Mouse (Mus musculus) gonadal fat pad, adult 2 months (tissue): ENCODE measurements around the gene AB124611. TPM values are rescaled to one million over a fixed set of nuclear protein-coding genes. Genes with fewer than 3 reads are reported as not detected.
A peak's percentile ranks its signal among the peaks of the same experiment; 100 is the strongest.
"Not testable (repeated sequence)": the region's sequence is repeated elsewhere in the genome, so short reads cannot be mapped to it uniquely, and the experiment has no call there.

Source experiments
- DNase-seq: peaks from one replicate; pipeline ENCODE4 v3.0.0-alpha.2; 2012; ENCODE audit warnings: low read depth
- polyA plus RNA-seq: library from polyadenylated mRNA; depleted of rRNA; stranded (reverse); fragments of >200 nt; gene quantifications from 2 replicates; pipeline ENCODE4 v1.2.3, GENCODE M21; 2012

Gene AB124611
- polyA plus RNA-seq, 1 experiment, result 3.5 TPM

GRCm38 (mm10) chr9:21518690-21519089 lies 7.3 kb upstream of the AB124611 start:
- DNase-seq, result not testable (repeated sequence)

GRCm38 (mm10) chr9:21525142-21525936 lies 637 bp upstream of the AB124611 start:
- DNase-seq, result no peak

- DNase-seq, result no peak
These were observed 613 bp downstream of the AB124611 start for GRCm38 (mm10) chr9:21526634-21526944.

DNA sequence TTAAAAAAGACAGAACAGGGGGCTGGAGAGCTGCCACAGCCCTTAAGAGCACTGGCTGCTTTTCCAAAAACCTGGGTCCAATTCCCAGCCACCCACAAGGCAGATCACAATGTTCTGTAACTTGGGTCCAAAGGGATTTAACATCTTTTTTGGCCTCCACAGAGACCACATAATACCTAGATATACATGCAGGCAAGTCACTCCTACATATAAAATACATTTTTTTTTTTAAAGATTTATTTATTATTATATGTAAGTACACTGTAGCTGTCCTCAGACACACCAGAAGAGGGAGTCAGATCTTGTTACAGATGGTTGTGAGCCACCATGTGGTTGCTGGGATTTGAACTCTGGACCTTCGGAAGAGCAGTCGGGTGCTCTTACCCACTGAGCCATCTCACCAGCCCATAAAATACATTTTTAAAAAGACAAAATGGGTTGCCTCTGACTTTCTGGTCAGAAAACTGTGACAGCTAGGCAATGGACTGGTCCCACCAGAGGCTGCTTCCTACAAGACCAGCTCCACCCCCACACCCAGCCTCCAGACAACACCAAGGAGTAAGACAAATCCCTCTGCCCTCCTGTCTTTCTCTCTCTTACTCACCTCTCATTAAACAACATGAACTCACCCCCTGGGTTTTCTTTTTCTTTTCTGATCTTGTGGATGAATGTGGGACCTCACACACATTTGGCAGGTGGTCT lies 1.3 kb downstream of the AB124611 start:
- DNase-seq, result no peak

DNA sequence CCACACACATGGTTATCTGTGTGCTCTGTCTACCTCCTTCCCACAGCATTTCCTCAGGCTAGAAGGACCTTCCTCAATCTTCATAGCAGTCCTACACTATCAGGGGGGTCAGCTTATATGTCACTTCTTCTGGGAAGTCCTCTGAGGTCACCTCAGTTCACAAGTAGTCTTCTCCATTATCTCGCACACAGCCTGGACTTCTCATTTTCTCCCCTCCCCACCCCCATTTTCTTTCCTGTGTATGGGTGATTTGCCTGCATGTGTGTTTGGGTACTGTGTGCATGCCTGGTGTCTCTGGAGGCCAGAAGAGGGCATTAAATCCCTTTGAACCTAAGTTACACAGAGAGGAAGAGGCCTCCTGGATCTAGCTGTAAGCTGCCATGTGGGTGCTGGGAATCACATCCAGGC lies 1.9 kb downstream of the AB124611 start:
- no peak for DNase-seq

- no peak for DNase-seq
These were observed 10.5 kb downstream of the AB124611 start for GRCm38 (mm10) chr9:21536501-21536900.

GRCm38 (mm10) chr9:21537009-21537408 lies 11.0 kb downstream of the AB124611 start:
- DNase-seq, result no peak

GRCm38 (mm10) chr9:21539981-21540753 lies 14.2 kb downstream of the AB124611 start:
- DNase-seq, result no peak

DNA sequence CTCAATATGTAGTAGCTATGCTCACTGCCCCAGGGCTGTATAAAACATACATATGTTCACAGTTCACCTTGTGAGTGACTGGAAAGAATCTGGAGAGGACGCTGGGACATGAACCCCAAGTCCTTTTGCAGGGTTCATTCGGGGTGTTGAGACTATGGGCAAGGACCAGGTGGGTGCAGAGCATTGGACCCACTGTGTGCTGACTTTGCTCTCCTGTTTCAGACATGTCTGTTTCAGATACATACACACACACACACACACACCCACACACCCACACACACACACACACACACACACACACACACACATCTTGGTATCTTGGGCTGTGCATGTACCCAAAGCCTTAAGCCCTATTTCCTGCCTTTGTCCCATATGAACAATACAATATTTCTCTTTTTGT lies 16.0 kb downstream of the AB124611 start:
- not testable (repeated sequence) for DNase-seq

- DNase-seq, result no peak
These were observed 19.5 kb downstream of the AB124611 start for GRCm38 (mm10) chr9:21545351-21545915.

DNA sequence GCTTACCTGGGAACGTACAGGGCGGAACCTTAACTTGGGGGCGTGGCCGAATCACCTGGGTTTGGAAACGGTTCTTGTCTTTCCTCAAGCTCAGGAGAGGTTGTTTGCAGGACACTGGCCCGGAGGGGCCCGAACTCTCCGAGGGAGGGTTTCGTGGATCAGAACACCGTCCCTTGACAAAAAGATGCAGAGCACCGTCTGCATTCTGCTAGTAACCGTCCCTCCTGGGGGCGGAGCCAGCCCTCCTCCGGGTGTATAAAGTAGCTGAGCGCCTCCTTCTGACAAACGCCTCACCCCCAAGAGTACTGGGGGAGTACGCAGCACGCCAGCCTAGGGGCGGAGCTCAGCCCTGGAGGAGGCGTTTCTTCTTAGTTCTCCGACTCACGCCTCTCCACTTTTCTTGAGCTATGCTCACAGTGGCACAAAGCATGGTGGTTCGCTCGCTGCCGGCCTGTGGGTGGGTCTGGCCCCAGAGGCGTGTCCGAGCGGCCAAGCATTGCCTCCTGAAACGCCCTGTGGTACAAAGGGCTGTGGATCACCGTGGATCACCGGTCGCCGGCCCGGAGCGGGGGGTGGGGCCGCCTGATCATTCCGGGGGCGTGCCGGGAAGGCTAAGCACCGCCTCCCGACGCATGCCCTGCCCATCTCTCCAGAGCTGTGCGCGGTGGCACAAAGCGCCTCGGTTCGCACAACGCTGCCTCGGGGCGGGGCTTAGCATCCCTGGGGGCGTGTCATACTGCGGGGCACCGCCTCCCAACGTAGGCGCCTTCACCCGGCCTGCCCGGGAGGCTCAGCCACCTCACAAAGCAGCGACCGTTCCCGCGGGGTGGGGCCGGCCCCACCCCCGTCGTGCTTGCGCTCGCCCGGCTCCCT lies 20.2 kb downstream of the AB124611 start:
- peak; percentile 77 for DNase-seq

- no peak for DNase-seq
These were observed 20.8 kb downstream of the AB124611 start, which contains the start of gene Carm1 for GRCm38 (mm10) chr9:21546789-21547074. Gene Carm1 (plus strand): TSS chr9:21546894.

DNA sequence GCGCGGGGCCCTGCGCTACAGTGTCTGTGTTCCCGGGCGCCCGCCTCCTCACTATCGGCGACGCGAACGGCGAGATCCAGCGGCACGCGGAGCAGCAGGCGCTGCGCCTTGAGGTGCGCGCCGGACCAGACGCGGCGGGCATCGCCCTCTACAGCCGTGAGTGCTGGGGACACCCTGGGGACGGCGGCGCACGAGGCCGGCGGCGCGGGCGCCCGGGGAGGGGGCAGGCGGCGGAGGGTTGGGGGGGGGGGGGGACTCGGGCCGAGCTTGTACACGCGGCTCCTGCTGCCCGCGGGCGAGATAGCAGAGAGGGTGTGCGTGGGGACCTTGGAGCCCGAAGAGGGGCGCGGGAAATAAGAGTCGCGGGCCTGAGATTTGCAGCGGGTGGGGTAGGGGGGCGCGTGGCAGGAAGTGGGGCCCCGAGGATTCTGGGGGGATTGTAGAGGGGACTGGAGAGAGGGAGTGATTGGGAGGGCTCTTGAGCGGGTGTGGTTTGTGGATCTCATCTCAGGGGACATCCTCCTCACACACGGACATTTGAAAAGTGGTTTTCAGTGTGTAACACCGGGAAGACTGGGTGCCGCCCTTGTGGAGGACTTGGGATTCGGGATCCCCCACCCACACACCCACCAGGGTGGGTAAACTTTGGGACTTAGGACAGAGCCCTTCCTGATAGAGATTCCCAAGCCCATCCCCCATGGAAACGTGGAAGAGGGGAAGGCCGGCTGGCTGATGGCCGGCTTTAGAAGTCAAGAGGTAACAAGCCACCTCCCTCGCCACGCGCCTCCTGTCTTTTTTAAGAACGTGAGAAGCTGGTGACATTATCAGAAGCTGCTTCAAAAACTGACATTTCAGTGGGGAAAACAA lies 21.3 kb downstream of the AB124611 start:
- no peak for DNase-seq

- no peak for DNase-seq
These were observed 25.1 kb downstream of the AB124611 start for GRCm38 (mm10) chr9:21551049-21551448.

- DNase-seq, result no peak
These were observed 27.8 kb downstream of the AB124611 start for GRCm38 (mm10) chr9:21553607-21554273.

DNA sequence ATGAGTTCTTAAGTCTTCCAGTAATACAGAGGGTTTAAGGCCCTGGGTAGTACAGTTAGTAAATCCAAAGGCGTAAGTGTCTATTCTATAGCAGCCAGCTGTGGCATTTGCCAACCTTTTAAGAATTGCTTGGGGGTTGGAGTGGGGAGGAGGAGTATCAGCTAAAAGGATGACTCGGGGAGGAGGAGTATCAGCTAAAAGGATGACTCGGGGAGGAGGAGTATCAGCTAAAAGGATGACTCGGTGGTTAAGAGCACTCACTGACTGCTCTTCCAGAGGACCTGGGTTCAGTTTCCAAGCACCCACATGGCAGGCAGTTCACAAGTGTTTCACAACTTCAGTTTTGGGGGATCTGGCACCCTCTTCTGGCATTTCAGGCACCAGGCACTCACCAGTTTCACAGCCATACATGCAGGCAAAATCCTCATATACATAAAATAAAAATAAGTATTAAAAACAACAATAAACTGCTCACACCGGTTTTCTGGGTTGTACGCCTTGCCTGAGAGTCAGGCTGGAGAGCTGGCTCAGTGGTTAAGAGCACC lies 29.3 kb downstream of the AB124611 start:
- DNase-seq, result no peak

- DNase-seq, result no peak
These were observed 31.0 kb downstream of the AB124611 start for GRCm38 (mm10) chr9:21556996-21557395.

GRCm38 (mm10) chr9:21557556-21557955 lies 31.6 kb downstream of the AB124611 start:
- no peak for DNase-seq

DNA sequence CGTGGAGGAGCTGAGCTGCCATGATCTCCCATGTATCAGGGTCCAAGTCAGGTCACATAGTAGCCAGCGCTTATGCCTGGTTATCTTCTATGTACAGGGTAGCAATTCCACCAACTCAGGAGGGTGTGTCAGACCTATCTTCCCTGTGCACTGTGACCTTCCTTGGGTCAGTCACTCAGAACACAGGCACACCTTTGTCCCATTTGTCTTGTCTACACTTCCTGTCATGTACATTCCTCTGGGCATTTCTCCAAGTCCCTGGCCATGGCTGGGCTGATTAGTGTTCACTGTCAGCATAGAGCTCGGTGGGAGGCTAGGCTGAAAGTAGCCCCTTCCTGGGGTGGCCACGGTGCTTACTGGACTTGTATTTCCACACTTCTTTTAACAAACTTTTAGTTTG lies 32.4 kb downstream of the AB124611 start:
- DNase-seq, result no peak

GRCm38 (mm10) chr9:21559151-21559550 lies 33.2 kb downstream of the AB124611 start:
- DNase-seq, result no peak
